Mouse (Mus musculus): Measurements from ENCODE around the gene Cacna1h. TPM values are rescaled to one million over a fixed set of nuclear protein-coding genes. Genes with fewer than 3 reads are reported as not detected.

Cacna1h gene
- polyA plus RNA-seq, 1 experiment = not detected

DNA sequence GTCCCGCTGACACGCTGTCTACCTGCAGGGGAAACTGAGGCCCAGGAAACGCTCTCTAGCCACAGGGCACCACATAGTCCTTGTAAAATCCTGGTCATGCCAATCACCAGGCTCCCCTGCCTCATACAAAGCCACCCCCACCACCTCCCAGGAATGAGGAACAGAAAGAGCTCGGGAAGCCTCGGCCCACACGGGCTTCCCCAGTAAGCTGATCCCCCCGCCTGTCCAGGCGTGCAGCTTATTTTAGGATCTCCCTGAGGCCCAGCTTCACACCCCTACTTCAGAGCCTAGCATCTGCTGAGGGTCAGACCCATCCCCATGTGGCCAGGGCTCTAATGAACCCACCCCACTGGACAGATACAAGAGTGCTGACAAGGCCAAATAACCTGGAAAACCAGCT is 3.0 kb downstream of the Cacna1h start:
- TF ChIP-seq CTCF (IDR thresholded peaks at IDR 0.05; ENCODE audit: insufficient read depth, low read depth, low read length) (no peak), POLR2A (IDR thresholded peaks at IDR 0.05; ENCODE audit: insufficient read depth, low read depth, low read length) (no peak)
- WGBS = 51% methylated on average over 8 of the region's 8 CpGs
- peak overlapping the region; percentile 70 for H3K27ac ChIP-seq (ENCODE audit: insufficient read depth, low read depth, low read length)
- H3K4me1 ChIP-seq (ENCODE audit: control insufficient read depth, insufficient read depth, low read length) = peaks cover 77% of the 10 kb centered on the region
- peak overlapping the region; percentile 39 for H3K4me3 ChIP-seq (ENCODE audit: insufficient read depth, low read depth, low read length)

DNA sequence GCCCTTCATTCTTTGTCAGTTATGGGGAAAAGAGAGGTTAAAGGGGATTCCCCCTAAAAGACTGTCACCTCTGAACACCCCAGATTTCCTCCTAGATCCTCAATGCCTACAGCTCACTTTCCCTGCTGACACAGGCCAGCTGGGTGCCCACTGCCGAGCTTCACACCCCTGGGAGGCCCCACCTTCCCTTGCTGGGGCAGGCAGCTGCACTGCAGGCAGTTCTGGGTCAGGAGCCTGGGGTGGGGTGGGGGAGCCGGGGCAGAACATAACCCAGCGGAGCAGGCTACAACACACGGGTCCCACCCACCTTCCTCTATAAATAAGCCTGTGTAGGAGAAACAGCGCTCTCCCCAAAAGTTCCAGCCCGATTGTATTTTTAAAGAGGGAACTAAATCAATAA is 3.7 kb downstream of the Cacna1h start:
- peaks cover 77% of the 10 kb centered on the region for H3K4me1 ChIP-seq (ENCODE audit: control insufficient read depth, insufficient read depth, low read length)
- H3K27ac ChIP-seq (ENCODE audit: insufficient read depth, low read depth, low read length) = peak overlapping the region; percentile 82
- no peak overlapping the region for H3K4me3 ChIP-seq (ENCODE audit: insufficient read depth, low read depth, low read length)
- 42% methylated on average over 6 of the region's 6 CpGs for WGBS
- TF ChIP-seq POLR2A (IDR thresholded peaks at IDR 0.05; ENCODE audit: insufficient read depth, low read depth, low read length) (no peak), CTCF (IDR thresholded peaks at IDR 0.05; ENCODE audit: insufficient read depth, low read depth, low read length) (no peak)

DNA sequence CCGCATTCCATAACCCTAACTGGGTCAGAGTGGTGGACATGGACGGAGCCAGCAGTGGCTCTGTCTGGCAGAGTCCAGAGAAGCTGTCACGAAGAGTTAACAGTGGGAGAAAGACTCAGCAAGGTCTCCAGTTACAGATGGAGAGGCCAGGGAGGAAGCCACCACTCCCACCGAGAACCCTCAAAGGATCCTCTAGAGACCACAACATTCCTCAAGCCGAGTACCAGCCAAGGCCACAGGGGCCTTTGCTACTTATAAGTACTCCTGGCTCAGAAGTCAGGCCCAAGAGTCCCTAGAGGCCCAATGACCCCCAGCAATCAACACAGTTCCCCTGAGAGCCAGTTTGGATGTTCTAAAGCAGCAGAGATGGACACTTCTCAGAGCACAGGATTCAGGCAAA is 4.3 kb downstream of the Cacna1h start:
- Histone ChIP-seq H3K4me1 (ENCODE audit: control insufficient read depth, insufficient read depth, low read length) (peaks cover 77% of the 10 kb centered on the region), H3K4me3 (ENCODE audit: insufficient read depth, low read depth, low read length) (no peak overlapping the region), H3K27ac (ENCODE audit: insufficient read depth, low read depth, low read length) (peak overlapping the region; percentile 82)
- WGBS = 91% methylated on average over 5 of the region's 5 CpGs
- no peak for TF ChIP-seq CTCF (IDR thresholded peaks at IDR 0.05; ENCODE audit: insufficient read depth, low read depth, low read length)
- TF ChIP-seq POLR2A (IDR thresholded peaks at IDR 0.05; ENCODE audit: insufficient read depth, low read depth, low read length) = no peak

DNA sequence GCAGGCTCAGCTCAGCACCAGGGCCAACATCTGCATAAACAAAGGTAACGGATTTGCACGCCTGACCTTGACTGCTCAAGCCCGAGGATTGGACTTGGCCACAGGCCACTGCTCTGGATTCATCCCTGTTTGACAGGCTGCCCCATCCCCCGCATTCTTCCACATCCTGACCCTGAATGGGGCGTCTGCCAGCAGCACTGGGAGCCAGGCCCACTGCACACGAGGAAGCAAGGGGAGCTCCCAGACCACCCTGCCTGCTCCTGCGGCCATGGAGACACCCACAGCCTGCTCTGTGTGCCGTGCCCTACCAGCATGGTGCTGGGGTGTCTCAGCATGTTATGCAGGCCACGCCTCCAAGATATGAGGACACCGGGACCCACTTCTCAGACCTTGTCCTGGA is 6.1 kb downstream of the Cacna1h start:
- Histone ChIP-seq H3K4me3 (ENCODE audit: insufficient read depth, low read depth, low read length) (no peak overlapping the region), H3K4me1 (ENCODE audit: control insufficient read depth, insufficient read depth, low read length) (peaks cover 78% of the 10 kb centered on the region), H3K27ac (ENCODE audit: insufficient read depth, low read depth, low read length) (no peak overlapping the region)
- 53% methylated on average over 10 of the region's 10 CpGs for WGBS
- TF ChIP-seq CTCF (IDR thresholded peaks at IDR 0.05; ENCODE audit: insufficient read depth, low read depth, low read length) = no peak
- TF ChIP-seq POLR2A (IDR thresholded peaks at IDR 0.05; ENCODE audit: insufficient read depth, low read depth, low read length) = no peak

DNA sequence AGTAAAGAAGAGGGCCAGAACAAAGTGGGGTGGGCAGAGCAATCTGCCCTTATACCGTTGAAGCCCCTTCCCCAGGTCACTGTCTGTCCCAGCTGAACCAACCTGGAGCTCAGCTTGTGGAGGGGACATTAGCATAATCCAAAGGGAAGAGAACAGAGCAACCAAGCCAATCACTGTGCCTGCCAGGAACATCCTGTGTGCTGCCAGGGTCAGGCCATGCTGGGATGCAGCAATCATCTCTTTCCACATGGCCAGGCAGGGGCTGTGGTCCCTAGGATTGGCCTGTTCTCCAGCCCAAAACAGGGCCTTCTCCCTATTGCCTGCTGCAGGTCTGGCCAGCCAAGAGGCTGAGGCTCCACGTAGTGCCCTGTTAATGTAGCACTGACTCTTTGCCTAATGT is 7.6 kb downstream of the Cacna1h start:
- Histone ChIP-seq H3K4me1 (ENCODE audit: control insufficient read depth, insufficient read depth, low read length) (peaks cover 75% of the 10 kb centered on the region), H3K27ac (ENCODE audit: insufficient read depth, low read depth, low read length) (no peak overlapping the region), H3K4me3 (ENCODE audit: insufficient read depth, low read depth, low read length) (no peak overlapping the region)
- 67% methylated on average over 2 of the region's 2 CpGs for WGBS
- TF ChIP-seq POLR2A (IDR thresholded peaks at IDR 0.05; ENCODE audit: insufficient read depth, low read depth, low read length) (no peak), CTCF (IDR thresholded peaks at IDR 0.05; ENCODE audit: insufficient read depth, low read depth, low read length) (no peak)

DNA sequence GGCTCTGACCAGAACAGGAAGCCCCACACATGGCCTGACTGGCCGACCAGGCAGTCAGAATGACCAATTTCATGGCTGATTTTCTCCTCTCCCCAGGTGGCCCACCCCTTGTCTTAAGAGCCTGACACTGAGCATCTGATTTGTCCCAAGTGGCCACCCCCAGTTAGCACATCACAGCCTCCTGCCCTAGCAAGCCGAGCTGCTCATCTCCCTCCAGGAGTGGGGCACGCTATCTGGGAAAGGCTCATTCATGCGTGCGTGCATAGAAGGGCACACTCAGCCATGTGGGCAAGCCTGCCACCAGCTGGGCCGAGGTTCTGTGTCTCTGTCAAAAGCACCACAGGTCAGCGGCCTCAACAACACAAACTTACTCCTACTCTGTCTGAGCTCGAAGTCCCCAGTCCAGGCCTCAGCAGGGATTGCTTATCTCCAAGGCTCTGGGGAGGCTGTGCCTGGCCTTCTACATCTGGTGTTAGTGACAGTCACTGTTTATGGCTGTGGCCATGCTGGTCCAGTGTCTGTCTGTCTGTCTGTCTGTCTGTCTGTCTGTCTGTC is 9.0 kb downstream of the Cacna1h start:
- Histone ChIP-seq H3K4me1 (ENCODE audit: control insufficient read depth, insufficient read depth, low read length) (peaks cover 77% of the 10 kb centered on the region), H3K27ac (ENCODE audit: insufficient read depth, low read depth, low read length) (no peak overlapping the region), H3K4me3 (ENCODE audit: insufficient read depth, low read depth, low read length) (no peak overlapping the region)
- TF ChIP-seq POLR2A (IDR thresholded peaks at IDR 0.05; ENCODE audit: insufficient read depth, low read depth, low read length) (no peak), CTCF (IDR thresholded peaks at IDR 0.05; ENCODE audit: insufficient read depth, low read depth, low read length) (no peak)
- WGBS = 63% methylated on average over 8 of the region's 8 CpGs

DNA sequence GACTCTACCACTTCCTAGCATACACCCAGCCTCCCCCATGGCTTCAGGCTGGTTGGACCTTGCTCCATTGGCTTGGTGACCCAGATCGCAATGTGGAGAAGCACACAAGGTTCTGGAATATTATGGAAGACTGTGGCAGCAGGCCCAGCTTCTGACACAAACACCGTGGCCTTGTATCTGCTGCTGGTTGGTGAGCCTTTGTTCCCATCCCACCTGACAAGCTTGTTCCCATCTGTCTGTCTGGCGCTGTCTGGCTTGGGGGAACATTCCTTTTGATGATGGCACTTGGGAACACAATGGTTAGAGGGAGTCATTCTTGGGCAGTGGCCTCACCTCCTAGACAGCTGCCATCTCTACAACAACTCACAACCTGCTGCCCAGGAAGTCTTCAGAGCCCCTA is 12.6 kb downstream of the Cacna1h start:
- Histone ChIP-seq H3K4me3 (ENCODE audit: insufficient read depth, low read depth, low read length) (no peak overlapping the region), H3K27ac (ENCODE audit: insufficient read depth, low read depth, low read length) (no peak overlapping the region), H3K4me1 (ENCODE audit: control insufficient read depth, insufficient read depth, low read length) (peaks cover 74% of the 10 kb centered on the region)
- WGBS = 84% methylated on average over 3 of the region's 3 CpGs
- TF ChIP-seq POLR2A (IDR thresholded peaks at IDR 0.05; ENCODE audit: insufficient read depth, low read depth, low read length) (no peak), CTCF (IDR thresholded peaks at IDR 0.05; ENCODE audit: insufficient read depth, low read depth, low read length) (no peak)

DNA sequence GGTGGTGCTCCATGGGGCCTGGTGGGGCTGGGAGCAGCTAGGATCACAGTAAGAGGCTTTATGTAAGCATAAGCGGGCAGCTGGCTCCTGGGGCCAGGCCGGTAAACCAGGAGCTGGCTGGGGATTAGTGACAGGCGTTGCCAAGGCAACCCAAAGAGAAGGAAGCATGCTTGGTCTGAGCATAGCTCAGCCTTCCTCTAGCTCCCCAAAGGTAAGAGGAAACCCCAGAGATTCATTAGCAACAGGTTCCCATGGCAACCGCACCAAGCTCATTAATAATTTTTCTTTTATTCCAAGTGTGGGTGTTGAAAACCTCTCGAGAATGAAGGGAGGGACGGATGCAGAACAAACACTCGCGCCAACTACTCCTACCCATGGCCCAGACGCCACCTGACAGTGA is 14.7 kb downstream of the Cacna1h start:
- Histone ChIP-seq H3K27ac (ENCODE audit: insufficient read depth, low read depth, low read length) (no peak overlapping the region), H3K4me3 (ENCODE audit: insufficient read depth, low read depth, low read length) (no peak overlapping the region), H3K4me1 (ENCODE audit: control insufficient read depth, insufficient read depth, low read length) (peaks cover 73% of the 10 kb centered on the region)
- TF ChIP-seq POLR2A (IDR thresholded peaks at IDR 0.05; ENCODE audit: insufficient read depth, low read depth, low read length) (no peak), CTCF (IDR thresholded peaks at IDR 0.05; ENCODE audit: insufficient read depth, low read depth, low read length) (no peak)
- WGBS = 31% methylated on average over 9 of the region's 9 CpGs

DNA sequence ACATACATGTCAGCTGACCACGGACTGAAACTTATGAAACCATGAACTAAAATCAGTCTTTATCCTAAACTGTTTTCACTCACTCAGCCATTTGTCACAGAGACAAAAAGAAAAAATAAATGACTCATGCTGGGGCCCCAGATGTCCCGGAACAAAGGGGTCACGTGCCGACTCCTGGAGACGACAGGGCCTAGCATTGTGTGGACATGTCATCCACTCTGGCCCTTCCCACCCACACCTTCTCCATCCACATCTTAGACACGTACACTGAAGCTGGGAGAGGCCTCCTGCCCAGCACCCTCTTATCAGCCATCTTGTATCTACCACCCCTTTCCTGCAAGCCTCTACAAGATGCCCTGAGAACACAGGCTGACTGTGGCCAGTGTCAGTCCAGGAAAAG is 15.6 kb downstream of the Cacna1h start:
- H3K4me1 ChIP-seq (ENCODE audit: control insufficient read depth, insufficient read depth, low read length) = peaks cover 68% of the 10 kb centered on the region

DNA sequence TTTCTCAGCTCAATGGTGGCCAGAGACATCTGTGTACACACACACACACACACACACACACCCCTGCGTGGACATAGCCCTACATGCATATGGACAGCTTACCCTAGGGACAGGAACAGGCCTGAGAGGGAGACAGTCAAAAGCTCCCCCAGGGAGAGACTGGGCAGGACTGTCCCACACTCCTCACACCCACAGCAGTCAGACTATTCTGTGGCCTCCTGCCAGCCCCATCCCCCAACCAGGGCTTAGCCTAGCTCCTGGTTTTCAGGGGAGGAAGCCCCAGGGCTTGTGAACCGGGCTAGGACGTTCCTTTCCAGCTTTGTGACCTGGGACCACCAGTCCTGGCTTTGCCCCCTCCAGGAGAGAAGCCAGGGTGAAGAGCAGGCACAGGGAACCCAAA is 17.4 kb downstream of the Cacna1h start:
- Histone ChIP-seq H3K4me3 (ENCODE audit: insufficient read depth, low read depth, low read length) (no peak overlapping the region), H3K27ac (ENCODE audit: insufficient read depth, low read depth, low read length) (no peak overlapping the region), H3K4me1 (ENCODE audit: control insufficient read depth, insufficient read depth, low read length) (peaks cover 65% of the 10 kb centered on the region)
- 66% methylated on average over 3 of the region's 3 CpGs for WGBS
- TF ChIP-seq CTCF (IDR thresholded peaks at IDR 0.05; ENCODE audit: insufficient read depth, low read depth, low read length) (no peak), POLR2A (IDR thresholded peaks at IDR 0.05; ENCODE audit: insufficient read depth, low read depth, low read length) (no peak)

More for the DNA sequence above, 15.6 kb downstream of the Cacna1h start:
- Histone ChIP-seq H3K27ac (ENCODE audit: insufficient read depth, low read depth, low read length) (no peak overlapping the region), H3K4me3 (ENCODE audit: insufficient read depth, low read depth, low read length) (no peak overlapping the region)
- TF ChIP-seq POLR2A (IDR thresholded peaks at IDR 0.05; ENCODE audit: insufficient read depth, low read depth, low read length) (no peak), CTCF (IDR thresholded peaks at IDR 0.05; ENCODE audit: insufficient read depth, low read depth, low read length) (no peak)
- WGBS = 79% methylated on average over 6 of the region's 6 CpGs

Measured in olfactory bulb, adult 2 months (tissue).